Comparison of ENCODE assay signal across 9 mouse cellular contexts in the genomic region with DNA sequence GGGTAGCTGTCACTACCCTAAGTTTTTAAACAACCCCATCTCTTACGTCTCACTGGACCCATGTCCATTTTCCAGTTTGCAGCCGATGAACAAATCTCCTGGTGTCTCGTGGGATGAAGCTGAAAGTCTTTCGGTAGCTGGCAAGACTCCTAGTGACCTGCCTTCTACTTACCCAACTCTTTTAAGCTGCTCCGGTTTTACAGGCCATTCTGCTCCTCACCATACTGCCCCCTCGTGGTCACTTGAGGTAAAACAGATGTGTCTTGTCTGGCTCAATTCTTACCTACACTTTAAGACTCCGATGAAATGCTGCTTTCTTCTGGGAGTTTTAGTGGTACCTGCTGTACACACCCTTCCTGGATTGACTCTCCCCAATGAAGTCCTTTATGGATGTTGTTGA. TPM values are rescaled to one million over a fixed set of nuclear protein-coding genes. Genes with fewer than 3 reads are reported as not detected.
DNase-seq lines count a peak whose midpoint lies in the region; ATAC-seq and TF ChIP-seq lines count a peak whose summit lies in the region.
"Had no signal": no experiment of that assay in that cellular context is flagged by ENCODE, and none has a peak within 500 bp of the region (broad histone marks: within the 10 kb centered on the region; RNA-seq: fewer than 3 reads in every experiment).

No protein-coding gene starts in this region.

- H3K4me3 ChIP-seq in forebrain, embryonic 10.5 days: no peak overlapping the region
- no peak overlapping the region for H3K4me3 ChIP-seq in forebrain, embryonic 16.5 days (replicated peaks; ENCODE audit: low read length)
- no peak overlapping the region for H3K4me3 ChIP-seq in E14TG2a.4 (replicated peaks; ENCODE audit: low read length)
- H3K4me3 ChIP-seq: liver, embryonic 15.5 days had no signal

- no peaks in the 10 kb centered on the region for H3K9me3 ChIP-seq in forebrain, embryonic 10.5 days
- no peaks in the 10 kb centered on the region for H3K9me3 ChIP-seq in forebrain, embryonic 16.5 days (ENCODE audit: control insufficient read depth, low read length)
- H3K9me3 ChIP-seq in E14TG2a.4 (ENCODE audit: low read length): no peaks in the 10 kb centered on the region
- H3K9me3 ChIP-seq: liver, embryonic 15.5 days had no signal

- no peak for ATAC-seq in forebrain, embryonic 16.5 days

- H3K36me3 ChIP-seq in forebrain, embryonic 10.5 days (replicated peaks): no peaks in the 10 kb centered on the region
- H3K36me3 ChIP-seq in forebrain, embryonic 16.5 days (ENCODE audit: control insufficient read depth, insufficient read depth): no peaks in the 10 kb centered on the region
- no peaks in the 10 kb centered on the region for H3K36me3 ChIP-seq in E14TG2a.4 (ENCODE audit: insufficient read depth, low read length)
- H3K36me3 ChIP-seq: liver, embryonic 15.5 days had no signal

- H3K4me1 ChIP-seq in forebrain, embryonic 10.5 days: peaks cover 17% of the 10 kb centered on the region
- no peaks in the 10 kb centered on the region for H3K4me1 ChIP-seq in forebrain, embryonic 16.5 days (replicated peaks; ENCODE audit: control insufficient read depth, insufficient read depth, low read length)
- H3K4me1 ChIP-seq in E14TG2a.4 (replicated peaks; ENCODE audit: low read depth, low read length): no peaks in the 10 kb centered on the region
- H3K4me1 ChIP-seq: liver, embryonic 15.5 days had no signal

- H3K4me2 ChIP-seq in forebrain, embryonic 16.5 days (ENCODE audit: low read length): no peak overlapping the region
- H3K4me2 ChIP-seq: liver, embryonic 15.5 days had no signal

- WGBS in forebrain, embryonic 10.5 days: 35% methylated on average over 7 of the region's 7 CpGs
- WGBS in forebrain, embryonic 16.5 days: 30% methylated on average over 7 of the region's 7 CpGs

- peak; percentile 84 for TF ChIP-seq CTCF in E14TG2a.4 (conservative IDR thresholded peaks at IDR 0.05; ENCODE audit: low read length)

- DNase-seq in forebrain, embryonic 10.5 days (ENCODE audit: extremely low spot score, low spot score): peak; percentile 77
- peak; percentile 57 for DNase-seq in c-Kit-negative CD71-positive TER-119-positive erythroid progenitor cells, embryonic 14.5 days (ENCODE audit: low read depth, low spot score)
- peak; percentile 68 for DNase-seq in fat pad, adult 2 months (ENCODE audit: extremely low read depth, low read depth, low spot score)
- DNase-seq in layer of hippocampus, adult 11-12 months (ENCODE audit: low spot score): peak; percentile 69
- DNase-seq in lung, postnatal 25 days (ENCODE audit: low spot score): peak; percentile 63
- DNase-seq in spleen, postnatal 10 days (ENCODE audit: low spot score in 2 of 2): peak; percentile 68 to 84

- no peaks in the 10 kb centered on the region for H3K27me3 ChIP-seq in forebrain, embryonic 10.5 days (ENCODE audit: poor library complexity, severe bottlenecking)
- H3K27me3 ChIP-seq in forebrain, embryonic 16.5 days (replicated peaks; ENCODE audit: control insufficient read depth, insufficient read depth, low read length): no peaks in the 10 kb centered on the region
- peaks cover 12% of the 10 kb centered on the region for H3K27me3 ChIP-seq in E14TG2a.4 (ENCODE audit: insufficient read depth, low read length)
- H3K27me3 ChIP-seq: liver, embryonic 15.5 days had no signal

- H3K9ac ChIP-seq in forebrain, embryonic 16.5 days (replicated peaks; ENCODE audit: low read depth, low read length): no peak overlapping the region
- H3K9ac ChIP-seq: liver, embryonic 15.5 days had no signal

- no peak overlapping the region for H3K27ac ChIP-seq in forebrain, embryonic 10.5 days
- H3K27ac ChIP-seq in forebrain, embryonic 16.5 days (ENCODE audit: low read length): no peak overlapping the region
- H3K27ac ChIP-seq: liver, embryonic 15.5 days had no signal

RNA-seq across cellular contexts. Expression of gene Naa30, which starts 18.2 kb away (rescaled TPM):
- polyA plus RNA-seq in forebrain, embryonic 10.5 days (2016; fragmentation: Nextera tagmentation; extraction: Ambion mirVana): 8.5 and 8.6 TPM in 2 replicates
- polyA plus RNA-seq in forebrain, embryonic 16.5 days (2015; fragmentation: Nextera tagmentation; extraction: Ambion mirVana): 12.0 and 14.3 TPM in 2 replicates
